Mouse (Mus musculus) neutrophil, adult 5-6 weeks (primary cell): ENCODE results near the gene Kctd2. TPM values are rescaled to one million over a fixed set of nuclear protein-coding genes. Genes with fewer than 3 reads are reported as not detected.
"Not testable (repeated sequence)": the region's sequence is repeated elsewhere in the genome, so short reads cannot be mapped to it uniquely, and the experiment has no call there.

Experiments used
- ATAC-seq: fragments of 151-379, 151-347 bp; 2 replicates; pipeline ENCODE4 v1.8.0; 2017; ENCODE audit warnings: mild to moderate bottlenecking, moderate TSS enrichment; ENCODE audit not compliant: insufficient number of reproducible peaks, poor library complexity, low FRiP score, severe bottlenecking; ENCODE audit errors: extremely low read depth
- total RNA-seq: library from RNA; stranded (forward); fragments of 200-1000 nt; gene quantifications from 2 replicates; pipeline ENCODE4 v1.2.3, GENCODE M21; 2017

Gene Kctd2
- total RNA-seq, 1 experiment from 2014 or later, result 22.1 TPM

DNA sequence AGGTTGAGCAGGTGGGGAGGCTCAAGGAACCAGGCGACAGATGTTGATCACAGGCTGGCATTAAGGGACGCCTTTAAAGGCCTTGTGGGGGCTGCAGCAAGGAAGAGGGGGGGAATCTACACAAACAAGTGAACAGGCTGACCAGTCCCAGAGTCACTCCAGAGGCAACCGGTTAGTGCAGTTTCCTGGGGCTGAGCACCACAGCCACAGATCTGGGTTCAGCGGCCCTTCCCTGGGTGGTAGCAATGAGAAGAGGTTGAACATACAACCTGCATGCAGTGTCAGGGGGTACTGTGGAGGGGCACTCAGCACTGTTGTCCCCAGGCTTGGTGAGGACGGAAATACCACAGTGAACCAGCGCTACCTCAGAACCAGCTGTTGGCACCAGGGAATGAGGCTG is 13.4 kb downstream of the Kctd2 start:
- no peak for ATAC-seq

DNA sequence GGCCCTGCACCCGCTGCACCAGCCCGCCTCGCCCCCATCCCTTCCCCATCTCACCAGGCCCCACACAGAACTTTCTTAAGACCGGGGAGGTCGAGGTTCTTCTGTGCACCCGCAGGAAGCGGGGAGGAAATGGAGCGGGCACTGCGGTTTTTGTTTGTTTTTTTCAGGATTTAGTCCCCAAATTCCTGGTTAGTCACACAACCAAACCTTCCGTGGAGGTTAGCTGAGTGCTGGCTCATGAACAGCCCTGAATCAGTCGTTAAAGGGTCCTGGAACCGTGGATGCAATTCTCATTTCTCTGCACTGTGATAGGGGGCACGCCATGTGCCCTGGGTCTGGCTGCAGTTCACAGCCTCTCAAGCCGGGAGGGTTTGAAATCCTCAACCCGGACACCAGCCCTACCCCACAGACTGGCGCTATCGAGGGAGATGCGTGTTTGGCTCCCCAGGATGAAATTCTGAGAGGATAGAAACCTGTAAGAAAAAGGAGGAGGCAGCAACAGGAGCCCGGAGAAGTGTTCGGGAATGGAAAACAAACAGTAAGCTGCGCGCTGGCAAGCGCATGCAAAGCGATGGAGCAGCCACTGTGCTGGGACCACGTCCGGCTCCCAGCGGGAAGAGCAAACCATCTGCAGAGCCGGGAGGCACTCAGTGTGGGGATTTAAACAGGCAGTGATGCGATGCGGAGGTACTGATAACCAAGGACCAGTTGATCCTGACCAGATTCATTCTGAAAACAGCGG is 15.8 kb downstream of the Kctd2 start:
- ATAC-seq, result no peak

DNA sequence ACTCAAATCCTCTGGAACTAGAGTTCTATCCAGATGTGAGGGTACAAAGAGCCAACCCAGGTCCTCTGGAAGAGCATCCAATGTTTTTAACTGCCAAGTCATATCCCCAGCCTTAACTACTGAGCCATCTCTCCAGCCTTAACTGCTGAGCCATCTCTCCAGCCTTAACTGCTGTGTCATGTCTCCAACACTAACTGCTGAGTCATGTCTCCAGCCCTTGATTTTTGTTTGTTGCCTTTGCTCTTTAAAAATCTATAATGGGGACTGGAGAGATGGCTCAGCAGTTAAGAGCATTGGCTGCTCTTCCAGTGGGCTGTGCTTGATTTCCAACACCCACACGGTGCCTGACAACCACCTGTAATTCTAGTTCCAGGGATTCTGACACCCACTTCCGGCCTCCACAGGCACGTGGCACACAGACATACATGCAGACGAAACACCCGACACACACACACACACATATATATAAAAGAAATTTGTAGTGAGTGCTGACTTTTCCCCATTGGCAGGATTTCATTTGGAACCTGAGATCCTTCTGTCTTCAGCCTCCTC is 17.7 kb downstream of the Kctd2 start:
- ATAC-seq, result no peak

DNA sequence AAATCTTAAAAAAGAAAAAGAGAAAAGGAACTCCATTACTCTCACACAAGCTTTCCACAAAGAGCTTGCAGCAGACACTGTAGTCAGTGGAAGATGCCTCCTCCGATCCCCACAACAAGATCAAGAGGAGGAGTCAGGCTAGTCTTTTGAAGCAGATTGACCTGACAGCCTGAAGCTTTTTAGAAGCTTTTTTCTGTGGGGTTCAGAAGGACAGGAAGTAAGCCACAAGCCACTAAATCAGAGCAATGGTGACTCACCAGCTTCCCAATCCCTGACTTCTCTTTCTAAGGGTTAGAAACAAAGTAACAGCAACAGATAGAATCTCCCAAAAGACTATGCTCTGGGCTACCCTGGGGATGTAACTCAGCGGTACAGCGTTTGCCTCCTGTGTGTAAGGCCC is 19.4 kb downstream of the Kctd2 start:
- no peak for ATAC-seq

DNA sequence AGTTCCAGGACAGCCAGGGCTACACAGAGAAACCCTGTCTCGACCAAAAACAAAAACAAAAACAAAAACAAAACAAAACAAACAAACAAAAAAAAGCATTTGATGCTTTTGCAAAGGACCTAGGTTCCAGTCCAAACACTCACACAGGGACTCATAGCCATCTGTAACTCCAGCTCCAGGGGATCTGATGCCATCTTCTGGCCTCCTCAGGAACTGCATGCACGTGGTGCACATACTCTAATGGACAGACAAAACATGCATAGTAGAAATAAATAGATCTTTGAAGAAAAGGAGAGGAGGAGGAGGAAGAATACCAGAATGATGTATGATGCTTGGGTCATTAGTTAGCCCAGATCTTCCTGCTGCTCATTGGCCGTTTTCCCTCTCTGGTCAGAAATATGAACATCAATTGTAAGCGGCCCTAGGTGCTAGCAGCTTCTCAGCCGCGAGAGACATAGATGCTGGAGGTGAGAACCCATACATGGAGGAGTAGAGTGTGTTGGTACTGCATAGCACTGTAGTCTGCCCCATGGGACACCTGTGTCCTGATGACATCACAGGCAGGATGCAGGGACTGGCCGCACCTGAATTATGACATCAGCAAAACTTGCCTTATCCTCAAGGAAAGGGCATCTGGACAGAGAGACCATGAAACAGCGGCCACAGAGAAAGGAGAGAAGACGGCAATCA is 20.1 kb downstream of the Kctd2 start, which contains the start of gene Trim80:
TSS of gene Trim80 (plus strand) at position 640 of the 690 bp plus-strand sequence.
- no peak for ATAC-seq

DNA sequence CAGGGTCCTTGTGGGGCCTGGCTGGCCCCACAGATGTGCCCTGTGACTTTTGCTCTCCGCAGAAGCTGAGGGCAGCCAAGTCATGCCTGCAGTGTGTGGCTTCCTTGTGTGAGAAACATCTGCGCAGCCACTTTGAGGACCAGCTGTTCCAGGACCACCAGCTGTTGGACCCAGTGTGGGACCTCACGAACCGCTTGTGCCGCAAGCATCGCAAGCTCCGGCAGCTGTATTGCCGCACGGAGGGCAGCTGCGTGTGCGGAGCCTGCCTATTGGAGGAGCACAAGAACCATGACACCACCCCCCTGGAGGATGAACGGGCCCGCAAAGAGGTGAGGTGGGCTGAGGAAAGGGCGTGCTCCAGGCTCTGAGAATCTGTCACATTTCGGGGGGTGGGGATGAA is 21.5 kb downstream of the Kctd2 start:
- ATAC-seq, result no peak

DNA sequence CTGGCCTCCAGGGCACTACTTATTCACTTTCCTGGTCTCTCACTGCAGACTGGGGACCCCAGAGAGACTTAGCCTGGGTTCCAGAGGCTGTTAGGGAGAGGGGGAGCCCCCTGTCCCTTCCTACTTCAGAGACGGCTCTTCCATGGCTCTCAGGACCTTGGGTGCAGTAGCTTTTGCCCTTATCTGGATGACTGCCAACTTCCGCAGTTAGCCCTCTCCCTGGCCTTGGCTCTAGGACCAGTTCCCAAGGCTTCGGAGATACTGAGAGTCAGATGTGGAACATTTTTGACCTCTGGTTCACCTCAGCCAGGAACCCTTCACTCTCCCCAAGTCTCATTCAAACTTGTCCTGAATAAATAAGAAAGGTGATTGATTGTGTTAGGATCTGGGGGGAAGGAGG is 27.0 kb downstream of the Kctd2 start:
- no peak for ATAC-seq

DNA sequence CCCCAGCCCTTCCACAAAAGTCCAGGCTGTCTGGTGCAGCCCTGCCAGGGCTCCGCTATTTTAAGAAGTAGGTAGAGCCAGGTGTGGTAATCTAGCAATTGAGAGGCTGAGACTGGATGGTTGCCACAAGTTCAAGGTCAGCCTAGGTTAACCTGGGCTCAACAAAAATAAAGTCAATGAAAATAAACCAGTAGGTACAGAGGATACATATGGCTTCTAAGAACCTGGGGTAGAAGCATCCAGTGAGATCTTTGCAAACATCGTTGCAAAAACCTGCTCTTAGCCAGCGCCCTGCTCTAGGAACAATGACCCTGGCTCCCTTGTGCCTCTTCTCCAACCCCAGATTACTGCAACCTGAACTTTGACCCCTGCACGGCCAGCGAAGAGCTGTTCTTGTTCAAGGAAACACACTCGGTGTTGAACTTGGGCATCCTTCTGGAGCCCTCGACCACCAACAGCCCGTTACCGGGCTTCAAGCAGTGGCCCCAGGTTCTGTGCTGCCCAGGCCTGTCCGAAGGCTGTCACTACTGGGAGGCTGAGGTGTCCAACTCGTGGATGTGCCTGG is 27.5 kb downstream of the Kctd2 start:
- no peak for ATAC-seq

DNA sequence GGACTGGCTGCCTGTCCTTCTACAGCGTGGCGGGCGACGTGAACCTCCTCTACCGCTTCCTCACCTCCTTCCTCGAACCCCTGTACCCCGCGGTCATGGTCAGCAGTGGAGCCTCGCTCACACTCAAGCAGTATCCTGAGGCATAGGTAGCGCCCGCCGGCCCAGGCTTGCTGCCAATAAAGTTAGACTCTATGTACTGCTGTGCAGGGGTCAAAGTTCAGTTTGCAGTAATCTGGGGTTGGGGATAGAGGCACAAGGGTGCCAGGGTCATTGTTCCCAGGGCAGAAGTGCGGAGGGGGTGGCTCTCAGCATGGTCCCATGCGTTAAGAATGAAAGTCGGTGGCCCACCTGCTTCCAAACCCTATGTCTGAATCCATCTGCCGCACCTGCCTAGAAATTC is 28.1 kb downstream of the Kctd2 start:
- ATAC-seq, result no peak

DNA sequence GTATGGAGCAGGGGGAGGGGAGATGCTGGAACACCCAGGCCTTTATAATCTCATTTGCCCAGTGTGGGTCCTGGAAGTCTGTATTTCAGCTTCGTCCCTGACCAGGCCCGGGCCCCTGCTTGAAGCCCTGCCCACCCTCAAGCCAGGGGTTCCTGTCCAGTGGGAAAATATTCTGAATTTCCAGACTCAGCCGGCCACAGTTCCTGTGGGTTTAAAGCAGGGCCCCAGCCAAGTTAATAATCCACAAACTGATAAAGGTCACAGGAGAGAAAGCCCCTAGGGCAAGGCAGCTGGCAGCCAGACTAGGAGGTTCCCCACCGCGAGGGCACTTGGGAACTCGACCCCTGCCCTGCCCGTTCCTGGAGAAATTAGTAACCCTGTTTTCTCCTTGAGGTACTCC is 29.1 kb downstream of the Kctd2 start:
- no peak for ATAC-seq

DNA sequence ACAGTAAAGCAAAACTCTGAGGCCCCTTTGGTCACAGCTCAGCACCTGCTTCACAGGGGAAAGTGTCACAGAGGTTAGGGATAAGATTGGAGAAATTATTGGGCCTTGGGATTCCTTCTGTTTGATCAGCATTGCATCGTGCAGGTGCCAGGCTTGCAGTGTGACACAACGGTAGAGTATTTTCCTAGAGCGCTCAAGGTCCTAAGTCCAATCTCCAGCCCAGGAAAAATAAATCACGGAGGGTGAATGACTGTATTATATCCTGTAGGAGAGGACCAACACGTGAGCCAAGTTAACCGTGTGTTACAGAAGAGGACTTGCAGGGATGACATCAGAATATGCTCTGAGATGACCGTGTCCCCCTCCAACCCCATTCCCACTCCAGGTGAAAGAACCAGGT is 30.2 kb downstream of the Kctd2 start:
- no peak for ATAC-seq

DNA sequence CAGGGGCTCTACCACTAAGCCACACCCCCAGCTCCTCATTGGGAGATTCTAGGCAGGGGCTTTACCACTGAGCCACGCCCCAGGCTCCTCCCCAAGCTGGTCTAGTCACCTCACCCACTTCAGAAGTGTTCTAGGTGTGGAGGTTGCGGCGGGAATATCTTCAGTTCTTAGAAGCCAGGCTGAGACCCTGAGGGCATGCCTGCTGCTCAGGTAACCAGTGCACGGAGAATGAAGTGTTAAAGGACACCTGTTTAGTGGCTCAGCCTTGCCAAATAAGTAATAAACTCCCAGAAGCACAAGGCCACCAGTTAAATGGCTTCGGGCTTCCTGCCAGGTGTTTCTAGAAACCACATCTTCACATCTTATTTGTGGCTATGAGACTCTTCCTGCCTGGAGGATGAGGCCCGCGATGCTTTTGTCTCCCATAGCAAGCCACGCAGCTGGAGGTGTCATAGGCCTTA is 31.9 kb downstream of the Kctd2 start:
- no peak for ATAC-seq

DNA sequence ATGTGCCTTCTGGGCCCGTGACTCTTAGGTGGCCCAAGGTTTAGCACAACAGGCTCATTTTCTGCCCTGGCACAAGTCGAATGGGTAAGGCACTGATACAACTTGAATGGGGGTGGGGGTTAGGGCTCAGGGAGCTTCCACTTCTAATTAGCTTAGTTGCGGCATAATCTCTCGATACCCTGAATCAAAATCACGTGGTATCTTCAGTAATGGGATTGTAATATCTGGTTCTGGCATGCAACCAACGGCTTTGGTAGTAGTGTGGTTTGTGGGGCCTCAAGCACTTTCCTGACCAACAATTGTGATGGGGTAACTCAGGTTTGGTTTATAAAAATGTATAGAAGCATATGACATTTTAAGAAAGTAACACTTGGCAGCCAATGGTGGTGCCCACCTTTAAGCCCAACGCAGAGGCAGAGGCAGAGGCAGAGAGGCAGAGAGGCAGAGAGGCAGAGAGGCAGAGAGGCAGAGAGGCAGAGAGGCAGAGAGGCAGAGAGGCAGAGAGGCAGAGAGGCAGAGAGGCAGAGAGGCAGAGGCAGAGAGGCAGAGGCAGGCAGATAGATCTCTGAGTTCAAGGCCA is 32.4 kb downstream of the Kctd2 start:
- ATAC-seq, result no peak

DNA sequence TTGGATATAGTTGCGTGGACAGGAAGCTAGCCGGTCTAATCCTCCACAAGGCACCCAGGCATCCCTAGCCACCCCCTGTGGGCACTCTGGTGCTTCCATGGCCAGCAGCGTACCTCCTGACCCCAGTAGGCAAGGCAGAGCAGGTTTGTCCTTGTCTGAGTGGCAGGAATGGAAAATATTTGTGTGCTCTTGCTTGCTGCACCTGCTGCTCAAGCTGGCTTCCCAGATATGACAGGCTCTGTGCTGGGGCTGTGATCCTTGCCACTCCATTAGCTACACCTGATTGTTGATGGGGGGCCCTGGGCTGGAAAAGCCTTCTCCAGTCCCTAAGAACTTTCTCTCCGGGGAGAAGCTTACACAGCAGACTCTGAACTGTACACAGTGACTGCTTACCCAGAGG is 33.4 kb downstream of the Kctd2 start:
- no peak for ATAC-seq

DNA sequence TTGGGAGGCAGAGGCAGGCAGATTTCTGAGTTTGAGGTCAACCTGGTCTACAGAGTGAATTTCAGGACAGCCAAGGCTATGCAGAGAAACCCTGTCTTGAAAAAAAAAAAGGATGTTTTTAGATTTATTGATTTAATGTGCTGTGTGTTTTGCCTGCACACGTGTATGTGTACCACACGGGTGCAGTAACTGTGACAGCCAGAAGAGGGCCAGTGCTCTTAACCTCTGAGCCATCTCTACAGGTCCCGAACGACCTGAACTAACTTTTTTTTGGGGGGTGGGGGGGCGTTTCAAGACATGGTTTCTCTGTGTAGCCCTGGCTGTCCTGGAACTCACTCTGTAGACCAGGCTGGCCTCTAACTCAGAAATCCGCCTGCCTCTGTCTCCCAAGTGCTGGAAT is 34.9 kb downstream of the Kctd2 start:
- ATAC-seq, result not testable (repeated sequence)

DNA sequence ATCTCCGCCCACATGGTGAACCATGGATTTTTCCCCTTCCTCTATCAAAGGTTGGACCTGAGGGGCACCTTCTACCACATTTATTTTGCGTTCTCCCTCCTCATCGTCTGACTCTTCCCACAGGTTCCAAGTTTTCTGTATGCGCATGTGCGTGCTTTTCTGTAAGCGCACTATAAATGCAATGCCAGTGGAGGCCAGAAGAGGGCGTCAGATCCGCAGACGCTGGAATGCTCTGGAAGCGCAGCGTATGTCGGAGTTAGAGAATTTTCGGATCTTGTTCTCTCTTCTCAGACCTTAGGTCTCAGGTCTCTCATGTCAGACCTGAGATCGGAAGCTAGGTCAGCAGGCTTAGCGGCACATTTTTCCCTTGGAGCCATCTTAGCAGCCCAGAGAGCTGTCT is 35.7 kb downstream of the Kctd2 start:
- no peak for ATAC-seq

DNA sequence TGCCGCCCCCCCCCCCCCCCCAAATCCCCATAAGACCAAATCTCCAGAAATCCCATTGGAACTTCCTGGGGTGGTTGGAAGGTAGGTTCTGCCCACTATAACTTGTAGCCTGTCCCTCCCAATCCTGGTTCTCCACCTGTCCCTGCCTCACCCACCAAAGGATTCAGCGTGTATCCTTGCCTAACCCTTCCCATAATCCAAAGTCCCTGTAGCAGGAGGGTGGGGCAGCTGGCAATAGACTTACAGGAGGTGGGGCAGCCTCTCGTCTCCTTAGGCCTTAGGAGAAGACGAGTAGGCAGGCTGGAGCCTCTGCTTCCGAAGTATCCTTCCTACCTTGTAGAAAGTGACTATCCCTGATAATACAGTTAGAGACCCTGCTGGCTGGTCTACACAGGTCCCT is 36.3 kb downstream of the Kctd2 start:
- ATAC-seq, result no peak

DNA sequence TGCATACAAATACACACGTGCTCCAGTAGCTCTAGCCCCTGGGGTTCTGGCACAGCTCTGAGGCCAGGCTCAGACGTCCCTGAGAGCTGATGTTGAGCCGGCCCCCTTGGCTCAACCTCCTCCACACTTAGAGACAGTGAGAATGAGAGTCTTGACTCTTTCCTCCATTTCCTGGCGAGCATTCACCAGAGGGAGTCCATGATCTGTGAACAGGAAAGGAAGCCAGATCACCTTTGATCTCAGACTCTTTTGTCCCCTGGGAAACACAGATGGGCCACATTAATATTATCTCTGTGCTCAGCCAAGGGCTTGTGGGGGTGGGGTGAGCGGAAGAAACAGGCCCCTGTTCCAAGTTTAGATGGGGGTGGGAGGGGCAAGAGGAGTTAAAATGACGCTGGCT is 37.5 kb downstream of the Kctd2 start:
- ATAC-seq, result no peak

DNA sequence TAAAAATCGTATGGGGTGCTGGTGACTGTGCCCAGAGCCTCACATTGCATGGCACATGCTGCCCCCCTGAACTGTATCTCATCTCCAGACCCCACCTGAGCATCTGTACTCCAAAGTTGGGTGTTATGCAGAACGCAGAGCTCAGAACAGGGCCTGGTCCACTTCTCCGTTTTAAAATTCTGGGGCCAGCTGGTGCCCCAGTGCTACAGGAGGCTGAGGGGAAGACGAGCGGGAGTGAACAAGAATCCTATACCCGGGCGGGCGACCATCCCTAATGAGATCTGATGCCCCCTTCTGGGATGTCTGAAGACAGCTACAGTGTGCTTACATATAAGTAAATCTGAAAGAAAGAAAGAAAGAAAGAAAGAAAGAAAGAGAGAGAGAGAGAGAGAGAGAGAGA is 41.0 kb downstream of the Kctd2 start:
- no peak for ATAC-seq

DNA sequence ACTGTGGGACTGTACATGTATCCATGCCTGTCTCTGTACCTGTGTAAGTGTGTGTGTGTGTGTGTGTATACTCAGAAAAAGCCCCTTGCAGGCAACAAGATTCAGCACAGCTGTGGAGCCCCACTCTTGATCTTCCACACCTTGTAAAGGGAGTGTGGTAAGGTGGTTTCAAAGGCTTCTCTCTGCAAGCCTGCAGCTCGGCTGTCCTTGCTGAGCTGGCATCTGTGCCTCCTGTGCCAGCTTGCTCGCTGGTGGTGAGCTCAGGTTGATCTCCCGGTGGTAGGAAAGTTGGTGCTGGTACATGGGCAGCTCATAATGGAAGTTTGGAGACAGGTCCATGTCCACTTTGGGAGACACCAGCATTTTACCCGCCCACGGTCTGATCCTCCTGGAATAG is 41.9 kb downstream of the Kctd2 start:
- no peak for ATAC-seq
